Mouse (Mus musculus): ENCODE data around the gene N4bp3. TPM values are rescaled to one million over a fixed set of nuclear protein-coding genes. Genes with fewer than 3 reads are reported as not detected.

N4bp3 gene
- polyA plus RNA-seq (2012; rRNA removed): 7.2 and 10.8 TPM in 2 replicates

GRCm38 (mm10) chr11:51650691-51651515, at the start of gene N4bp3, which contains the start of gene D930048N14Rik:
N4bp3 (minus strand) TSS chr11:51650842.
D930048N14Rik (plus strand) TSS chr11:51650954.

GRCm38 (mm10) chr11:51688330-51689328, 38.0 kb upstream of the N4bp3 start, which contains the start of gene 0610009B22Rik:
0610009B22Rik (minus strand) TSS chr11:51688874.

GRCm38 (mm10) chr11:51635525-51636322, 14.9 kb downstream of the N4bp3 start, which contains the start of gene Rmnd5b:
Rmnd5b (minus strand) TSS chr11:51635896.

GRCm38 (mm10) chr11:51619409-51620060, 31.1 kb downstream of the N4bp3 start, which contains the start of gene Nhp2:
Nhp2 (plus strand) TSS chr11:51619735.

GRCm38 (mm10) chr11:51606447-51607095, 44.1 kb downstream of the N4bp3 start, which contains the start of gene Hnrnpab:
Hnrnpab (minus strand) TSS chr11:51606847.

Other genes with a start within 250 kb of the N4bp3 start
- gene Phykpl, start 66.1 kb downstream of the N4bp3 start, polyA plus RNA-seq (2012; rRNA removed): 8.6 and 11.7 TPM in 2 replicates
- 603 and 753 TPM in 2 replicates for gene Hnrnpab, start 44.0 kb downstream of the N4bp3 start, polyA plus RNA-seq (2012; rRNA removed)
- 84.3 and 84.6 TPM in 2 replicates for gene Nhp2, start 31.1 kb downstream of the N4bp3 start, polyA plus RNA-seq (2012; rRNA removed)
- 62.6 and 62.7 TPM in 2 replicates for gene Rmnd5b, start 14.9 kb downstream of the N4bp3 start, polyA plus RNA-seq (2012; rRNA removed)
- 1.8 and 3.6 TPM in 2 replicates for gene D930048N14Rik, start 112 bp upstream of the N4bp3 start, polyA plus RNA-seq (2012; rRNA removed)
- gene 0610009B22Rik, start 38.0 kb upstream of the N4bp3 start, polyA plus RNA-seq (2012; rRNA removed): 51.1 and 61.6 TPM in 2 replicates
- gene Sec24a, start 112.8 kb upstream of the N4bp3 start, polyA plus RNA-seq (2012; rRNA removed): 9.8 and 11.6 TPM in 2 replicates
- gene Sar1b, start 112.8 kb upstream of the N4bp3 start, polyA plus RNA-seq (2012; rRNA removed): 79.3 and 85.3 TPM in 2 replicates
- gene Jade2, start 206.8 kb upstream of the N4bp3 start, polyA plus RNA-seq (2012; rRNA removed): 0.96 and 1.7 TPM in 2 replicates